Mouse (Mus musculus): ENCODE measurements around the gene Psmd8.

- TF ChIP-seq CTCF (IDR thresholded peaks at IDR 0.05; ENCODE audit: control insufficient read depth, insufficient read depth, low read length) (no peak), POLR2A (IDR thresholded peaks at IDR 0.05; ENCODE audit: borderline replicate concordance, control insufficient read depth, low read depth, low read length) (no peak)
These were observed 12.8 kb downstream of the Psmd8 start for GRCm38 (mm10) chr7:29167656-29168055.
